Mouse (Mus musculus): ENCODE data around the gene Ccr2.
"Not testable (repeated sequence)": the region's sequence is repeated elsewhere in the genome, so short reads cannot be mapped to it uniquely, and the experiment has no call there.

Gene Ccr2

DNA sequence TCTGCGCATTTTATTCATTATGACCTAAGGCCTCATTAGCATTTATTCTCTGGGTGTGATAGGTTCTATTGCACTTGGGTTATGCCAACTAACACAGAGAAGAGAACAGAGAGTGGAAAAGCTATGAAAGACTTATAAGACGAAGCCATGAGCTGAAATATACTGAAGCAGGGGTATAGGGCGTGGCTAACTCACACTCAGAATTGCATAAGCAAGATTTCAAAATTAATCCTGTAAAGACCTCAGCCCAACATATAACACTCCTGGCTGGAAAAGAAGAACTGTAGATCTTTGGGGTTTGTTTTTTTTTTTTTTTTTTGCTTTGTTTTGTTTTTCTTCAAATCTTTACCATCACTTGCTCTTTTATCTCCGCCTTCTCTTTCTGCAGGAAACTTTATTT, at the start of gene Ccr2:
Gene Ccr2 (plus strand): TSS at position 228 of the 400 bp plus-strand sequence.
- no peak for DNase-seq

DNA sequence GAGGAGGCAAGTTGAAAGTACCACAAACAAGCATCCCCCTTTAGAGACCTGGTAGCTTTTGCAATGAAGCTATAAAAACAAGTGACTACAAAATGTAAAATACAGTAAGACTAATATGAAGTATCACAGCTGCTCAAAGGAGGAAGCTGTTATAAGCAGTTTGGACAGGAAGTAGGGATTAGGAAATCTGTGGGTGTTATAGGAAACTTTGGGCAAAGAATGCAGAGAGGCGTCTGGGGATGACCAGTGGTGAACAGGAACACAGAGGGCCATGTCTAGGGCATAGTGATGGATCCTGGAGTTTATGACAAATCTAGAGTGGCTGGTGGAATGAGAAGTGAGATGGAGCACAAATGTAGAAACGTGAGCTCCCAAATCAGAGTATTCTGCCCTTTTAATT, 48.2 kb upstream of the Ccr2 start:
- DNase-seq: no peak

DNA sequence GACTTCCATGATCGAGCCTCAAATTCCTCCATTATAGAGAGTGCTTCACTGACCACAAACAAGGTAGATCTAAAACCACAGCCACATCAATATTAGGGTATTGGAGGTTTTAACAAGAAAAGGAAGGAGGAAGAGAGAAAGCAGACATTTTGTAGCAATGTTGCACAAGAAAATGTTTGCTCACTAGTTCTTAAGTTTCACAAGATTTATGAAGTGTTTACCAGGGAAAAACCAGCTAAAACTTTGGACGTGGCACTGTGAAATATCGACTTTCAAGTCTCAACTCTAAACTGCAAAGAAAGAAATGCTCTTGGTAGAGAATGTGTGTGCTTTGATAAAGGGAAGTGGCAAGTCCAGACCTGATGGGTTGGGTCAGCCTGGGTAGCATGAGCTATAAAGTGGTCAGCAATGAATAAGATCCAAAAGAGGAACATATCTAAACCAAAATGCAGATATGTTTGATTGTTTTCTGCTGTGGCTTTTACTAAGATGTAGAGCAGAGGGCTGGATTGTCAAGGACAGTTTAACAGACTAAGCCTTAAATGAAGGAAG, 45.5 kb upstream of the Ccr2 start:
- no peak for DNase-seq

DNA sequence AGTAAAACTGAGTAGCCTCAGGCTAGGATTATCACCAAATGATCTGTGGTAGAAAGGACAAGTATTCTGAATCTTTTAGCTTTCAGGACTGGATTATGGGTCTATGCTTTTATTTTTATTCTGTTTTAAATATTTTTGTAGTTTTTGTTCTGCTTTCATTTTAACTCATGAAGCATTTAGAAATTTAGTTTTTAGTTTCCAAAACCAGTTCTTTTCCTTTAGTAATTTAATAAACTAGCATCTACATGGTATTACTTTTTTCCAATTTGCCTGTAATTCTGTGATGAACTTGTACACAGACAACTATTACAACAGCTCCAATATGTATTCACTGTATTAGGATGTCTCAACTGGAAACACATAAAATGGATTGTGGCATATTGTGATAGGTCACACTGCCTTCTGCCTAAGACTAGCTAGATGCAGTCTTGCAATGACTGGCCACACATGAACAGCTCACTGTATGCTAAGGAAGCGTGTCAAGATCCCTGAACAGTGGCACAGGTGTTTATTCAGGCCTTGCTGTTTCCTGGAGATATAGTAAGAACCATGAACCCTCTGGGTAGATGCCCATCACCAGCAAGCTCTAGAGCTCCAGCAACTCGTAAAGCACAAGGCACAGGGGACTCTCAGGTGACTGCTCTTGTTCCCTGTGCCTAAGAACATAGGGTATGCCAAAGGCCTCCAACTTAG, 41.9 kb upstream of the Ccr2 start:
- DNase-seq: no peak

DNA sequence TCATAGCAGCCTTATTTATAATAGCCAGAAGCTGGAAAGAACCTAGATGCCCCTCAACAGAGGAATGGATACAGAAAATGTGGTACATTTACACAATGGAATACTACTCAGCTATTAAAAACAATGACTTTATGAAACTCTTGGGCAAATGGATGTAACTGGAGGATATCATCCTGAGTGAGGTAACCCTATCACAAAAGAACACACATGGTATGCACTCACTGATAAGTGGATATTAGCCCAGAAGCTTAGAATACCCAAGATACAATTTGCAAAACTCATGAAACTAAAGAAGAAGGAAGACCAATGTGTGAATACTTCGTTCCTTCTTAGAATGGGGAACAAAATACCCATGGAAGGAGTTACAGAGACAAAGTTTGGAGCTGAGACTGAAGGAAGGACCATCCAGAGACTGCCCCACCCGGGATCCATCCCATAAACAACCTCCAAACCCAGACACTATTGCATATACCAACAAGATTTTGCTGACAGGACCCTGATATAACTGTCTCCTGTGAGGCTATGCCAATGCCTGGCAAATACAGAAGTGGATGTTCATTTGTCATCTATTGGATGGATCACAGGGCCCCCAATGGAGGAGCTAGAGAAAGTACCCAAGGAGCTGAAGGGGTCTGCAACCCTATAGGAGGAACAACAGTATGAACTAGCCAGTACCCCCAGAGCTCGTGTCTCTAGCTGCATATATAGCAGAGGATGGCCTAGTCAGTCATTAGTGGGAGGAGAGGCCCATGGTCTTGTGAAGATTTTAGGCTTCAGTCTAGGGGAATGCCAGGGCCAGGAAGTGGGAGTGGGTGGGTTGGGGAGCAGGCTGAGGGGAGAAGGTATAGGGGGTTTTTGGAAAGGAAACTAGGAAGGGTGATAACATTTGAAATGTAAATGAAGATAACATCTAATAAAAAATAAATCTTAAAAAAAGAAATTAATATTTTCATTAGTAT, 40.0 kb upstream of the Ccr2 start:
- not testable (repeated sequence) for DNase-seq

DNA sequence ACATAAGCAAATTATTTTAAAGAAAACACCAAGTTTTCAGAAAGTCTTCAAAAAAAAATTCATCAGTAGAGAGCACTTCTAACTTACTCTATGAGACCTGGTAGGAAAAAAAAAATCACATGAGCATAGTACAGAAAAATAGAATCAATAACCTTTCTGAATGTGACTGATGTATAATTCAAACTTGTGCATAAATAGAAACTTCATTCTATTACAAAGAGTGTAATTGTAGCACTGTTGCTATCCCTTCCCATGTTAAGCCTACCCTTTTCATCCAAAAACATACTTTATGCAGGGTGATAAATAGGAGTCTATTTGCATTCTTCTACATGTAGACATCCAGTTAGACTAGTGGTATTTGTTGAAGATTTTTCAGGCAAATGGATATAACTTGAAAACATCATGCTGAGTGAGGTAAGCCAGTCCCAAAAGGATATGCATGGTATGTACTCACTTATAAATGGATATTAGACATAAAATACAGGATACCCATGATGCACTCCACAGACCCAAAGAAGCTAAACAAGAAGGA, 35.1 kb upstream of the Ccr2 start:
- DNase-seq: no peak

DNA sequence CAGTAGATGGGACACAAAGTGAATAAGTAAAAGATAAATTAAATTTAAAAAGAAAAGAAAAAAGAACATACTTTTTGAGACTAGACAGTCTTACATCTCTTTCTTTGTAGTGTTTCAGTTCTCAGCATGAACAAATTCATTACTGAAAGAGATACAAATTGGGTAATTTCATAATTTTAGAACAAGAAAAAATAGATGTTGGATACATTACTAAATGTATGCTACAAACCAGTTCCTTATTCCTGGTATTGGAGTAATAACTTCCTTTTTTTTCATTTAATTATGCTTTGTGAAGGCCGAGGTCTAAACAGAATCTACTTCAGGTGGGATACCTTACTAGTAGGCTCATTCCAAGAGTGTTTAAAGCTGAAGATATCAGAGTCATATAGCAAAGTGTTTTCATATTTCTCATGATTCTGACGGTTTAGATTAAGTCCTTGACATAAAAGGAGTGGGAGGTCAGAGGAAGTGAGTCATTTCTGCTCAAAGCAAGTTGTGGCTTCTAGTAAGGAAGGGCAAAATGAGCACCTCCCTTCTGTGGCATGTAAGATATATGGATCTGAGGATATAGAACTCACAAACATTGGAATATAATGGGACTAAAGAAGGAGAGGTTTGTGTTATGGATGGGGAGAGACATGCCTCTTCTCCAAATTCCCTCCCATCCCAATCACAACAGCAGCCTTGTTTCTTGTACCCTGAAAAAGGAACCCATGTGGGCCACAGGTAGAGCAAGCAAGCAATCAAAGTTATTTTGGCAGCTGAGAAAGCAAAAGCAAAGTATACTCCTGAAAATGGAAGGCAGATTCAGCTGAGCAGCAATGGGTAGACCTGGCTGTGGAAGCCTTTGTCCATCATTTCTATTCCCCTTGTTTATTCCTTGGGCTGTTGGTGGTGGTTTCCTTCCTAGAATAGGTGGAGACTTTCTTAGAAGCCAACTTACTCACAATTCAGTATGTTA, 33.4 kb upstream of the Ccr2 start:
- no peak for DNase-seq

DNA sequence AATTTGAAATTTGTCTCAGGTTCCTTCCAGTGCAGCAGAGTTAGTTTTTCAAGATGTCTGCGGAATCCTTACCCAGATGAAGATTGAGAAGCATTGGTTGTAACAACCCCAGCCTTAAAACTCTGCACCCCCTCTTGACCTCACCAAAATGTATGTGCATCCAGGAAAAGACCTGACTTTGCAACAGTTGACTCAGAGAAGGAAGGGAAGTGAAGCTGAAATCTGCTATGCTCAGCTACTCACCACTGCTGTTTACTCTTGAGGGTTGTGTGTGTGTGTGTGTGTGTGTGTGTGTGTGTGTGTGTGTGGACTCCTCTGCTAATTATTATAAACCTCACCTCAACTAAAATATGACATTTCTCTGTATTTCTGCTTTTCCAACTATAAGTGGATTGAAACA, 30.2 kb upstream of the Ccr2 start:
- DNase-seq: no peak

DNA sequence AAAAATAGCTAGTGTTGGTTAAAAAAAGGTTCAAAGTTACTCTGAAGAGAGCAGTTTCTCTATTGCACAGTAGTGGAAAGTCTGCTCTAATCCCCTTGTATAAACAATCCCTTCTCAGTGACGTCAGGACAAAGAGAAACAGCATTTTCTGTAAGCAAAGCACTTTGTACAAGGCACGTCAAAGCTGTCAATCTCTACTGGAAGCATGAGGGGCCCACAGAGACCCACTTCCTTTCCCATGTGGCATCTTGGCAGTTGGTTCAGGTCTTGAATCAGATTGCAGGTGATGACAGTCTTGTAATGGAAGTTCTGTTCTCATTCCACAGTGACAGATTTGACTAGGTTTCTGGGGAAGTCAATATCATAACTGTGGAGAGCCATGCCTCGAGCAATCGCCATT, 21.9 kb upstream of the Ccr2 start:
- DNase-seq: no peak

DNA sequence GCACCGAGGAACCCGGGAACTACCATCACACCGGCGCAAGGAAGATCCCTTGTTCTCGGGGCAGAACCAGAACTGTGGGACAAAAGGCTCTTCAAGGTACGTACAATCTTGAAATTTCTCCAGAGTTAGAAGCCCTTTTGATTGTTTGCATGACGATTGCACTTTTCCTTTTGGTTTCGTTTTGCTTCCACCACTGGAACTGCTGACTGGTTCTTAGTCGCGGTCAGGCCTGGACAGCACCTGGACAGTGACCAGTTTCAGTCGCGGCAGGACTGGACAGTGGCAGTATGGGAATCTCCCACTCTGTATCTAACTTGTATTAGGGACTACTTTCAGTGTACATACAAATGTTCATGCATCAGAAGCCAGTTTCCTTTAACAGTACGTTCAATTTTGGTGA, 21.3 kb upstream of the Ccr2 start:
- DNase-seq: not testable (repeated sequence)

DNA sequence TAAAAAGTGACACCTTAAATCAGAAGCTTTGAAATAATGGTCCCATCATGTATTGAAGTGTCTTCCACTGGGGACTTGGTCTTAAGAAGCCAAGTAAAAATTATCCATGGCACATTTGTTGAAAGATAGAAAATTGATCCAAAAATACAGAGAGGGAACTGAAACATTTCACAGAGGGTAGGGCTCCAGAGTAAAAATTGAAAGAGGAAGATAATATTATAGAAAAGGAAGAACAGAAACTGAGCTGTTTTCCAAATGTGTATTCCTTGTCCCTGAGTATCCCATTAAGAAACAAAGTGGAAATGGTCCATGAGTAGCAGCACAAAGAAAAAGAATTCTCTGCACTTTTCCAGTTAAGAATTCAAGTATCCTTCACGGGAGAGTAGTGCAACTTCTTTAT, 11.3 kb upstream of the Ccr2 start:
- DNase-seq: no peak

DNA sequence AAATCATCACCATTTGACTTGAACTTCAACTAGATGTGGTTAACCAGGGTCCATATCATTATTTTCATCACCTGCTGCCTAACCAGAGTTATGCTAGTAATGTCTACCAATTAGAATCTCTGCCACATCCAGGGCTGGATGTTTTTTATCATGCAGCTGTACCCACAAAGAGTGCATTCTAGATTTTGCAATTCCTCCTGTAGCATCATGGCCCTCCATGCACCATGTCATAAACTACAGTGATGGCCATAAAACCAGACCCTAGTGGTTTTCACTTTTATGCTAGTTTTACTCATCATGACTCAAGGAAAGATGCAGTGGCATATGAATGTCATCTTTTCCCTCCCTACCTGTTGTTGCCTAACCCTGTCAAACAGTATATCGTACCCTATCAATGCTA, 2.6 kb upstream of the Ccr2 start:
- DNase-seq: no peak

DNA sequence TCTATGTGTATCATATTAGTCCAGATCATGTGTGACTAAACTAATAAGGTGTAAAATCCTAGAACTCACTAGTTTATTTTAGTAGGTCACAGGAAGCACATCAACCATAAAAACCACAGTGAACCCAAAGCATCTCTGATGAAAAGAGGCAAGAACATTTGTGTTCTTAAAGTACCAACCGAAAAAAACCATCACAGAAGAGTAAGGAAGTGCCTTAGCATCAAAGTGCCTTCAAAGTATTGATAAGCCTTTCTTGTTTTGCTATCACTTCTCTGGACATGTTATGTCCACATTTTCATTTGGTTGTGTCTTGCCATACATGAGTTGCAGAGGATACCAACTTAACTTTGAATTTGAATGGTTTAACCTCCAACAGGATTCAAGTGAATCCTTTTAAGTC, 1.4 kb upstream of the Ccr2 start:
- DNase-seq: no peak

DNA sequence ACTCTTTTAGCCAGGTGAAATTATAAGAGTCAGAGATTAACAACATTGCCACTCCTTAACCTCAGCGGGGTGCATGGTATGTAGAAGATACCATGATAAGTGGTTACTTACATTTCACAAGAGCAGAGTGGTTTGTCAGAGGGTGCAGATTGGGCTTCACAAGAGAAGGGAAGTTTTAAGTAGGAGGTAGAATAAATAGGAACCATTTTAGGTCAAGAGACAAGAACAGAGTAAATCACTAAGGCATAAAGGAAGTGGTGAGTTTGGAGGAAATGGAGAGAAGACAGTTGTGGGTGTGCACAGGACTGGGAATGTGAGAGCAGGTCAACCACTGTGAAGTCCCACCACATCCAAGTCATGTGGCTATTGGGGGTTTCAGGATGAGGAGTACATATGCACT, 1.4 kb downstream of the Ccr2 start:
- no peak for DNase-seq

DNA sequence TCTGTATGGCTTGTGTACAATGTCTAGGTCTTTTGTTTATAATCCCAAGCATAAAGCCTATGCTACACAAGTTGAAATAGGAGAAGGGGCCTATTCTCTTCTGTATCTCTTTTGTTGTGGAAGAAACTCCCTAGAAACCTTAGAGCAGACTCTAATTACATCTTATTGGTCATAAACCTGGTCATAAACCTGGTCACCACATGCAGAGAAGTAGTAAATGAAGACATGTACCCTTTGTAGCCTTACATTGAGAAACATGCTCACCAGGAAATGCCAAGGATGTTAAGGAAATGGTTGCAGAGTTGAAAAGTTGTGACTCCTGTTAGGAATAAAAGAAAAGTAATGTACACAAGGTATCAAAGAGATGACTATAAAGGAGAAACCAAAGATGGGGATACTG, 3.4 kb downstream of the Ccr2 start:
- DNase-seq: no peak

DNA sequence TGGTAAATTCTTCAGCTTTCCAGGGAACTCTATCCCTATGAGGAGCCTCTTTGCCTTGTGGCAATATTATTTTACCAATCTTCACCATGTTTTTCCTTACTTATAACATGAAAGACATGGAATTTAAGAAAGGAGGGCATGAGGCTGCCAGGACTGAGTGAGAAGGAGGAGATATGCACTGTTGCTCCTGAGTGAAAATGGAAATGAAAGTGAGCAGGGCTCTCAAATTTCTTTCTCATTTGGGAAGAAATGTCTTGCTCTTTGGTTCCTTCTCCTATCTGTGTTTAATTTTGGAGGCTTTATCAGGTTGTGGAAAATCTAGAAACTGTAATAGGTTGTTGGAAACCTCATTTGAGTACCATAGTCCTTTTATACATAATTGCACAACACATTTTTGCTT, 5.5 kb downstream of the Ccr2 start:
- no peak for DNase-seq

DNA sequence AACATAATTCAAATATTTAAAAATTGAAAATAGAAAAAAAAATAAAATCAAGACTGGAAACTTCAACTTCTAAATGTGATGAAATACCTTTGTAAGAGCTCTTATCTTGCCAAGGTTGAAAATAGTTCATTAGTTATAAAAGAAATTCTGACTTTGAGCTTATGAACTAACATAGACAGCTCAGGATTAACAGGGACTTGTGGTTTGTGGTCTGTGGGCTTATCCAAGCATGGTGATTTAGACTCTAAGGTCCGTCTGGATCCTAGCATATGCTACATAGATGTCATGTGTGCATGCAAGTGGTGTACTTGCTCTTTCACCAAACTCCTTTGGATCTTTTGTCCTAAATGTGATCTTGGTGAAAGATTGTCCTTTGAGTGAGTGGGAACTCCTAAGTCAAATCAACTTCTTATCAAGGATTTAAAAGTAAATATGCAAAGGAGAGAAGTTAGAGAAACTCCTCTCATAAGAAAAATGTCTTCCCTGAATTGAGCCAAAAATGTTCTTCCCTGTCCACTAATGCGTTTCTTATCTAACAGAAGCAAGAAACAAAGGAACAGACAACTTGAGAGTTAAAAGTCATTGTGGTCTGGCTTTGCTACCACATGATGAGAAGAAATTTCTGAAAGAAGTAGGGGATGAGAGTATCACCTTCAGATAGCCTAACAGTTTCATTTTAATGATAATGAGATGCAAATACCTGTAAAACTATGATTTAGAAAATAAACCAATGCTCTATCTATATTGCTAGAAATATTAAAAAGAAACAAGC, 6.8 kb downstream of the Ccr2 start:
- no peak for DNase-seq

DNA sequence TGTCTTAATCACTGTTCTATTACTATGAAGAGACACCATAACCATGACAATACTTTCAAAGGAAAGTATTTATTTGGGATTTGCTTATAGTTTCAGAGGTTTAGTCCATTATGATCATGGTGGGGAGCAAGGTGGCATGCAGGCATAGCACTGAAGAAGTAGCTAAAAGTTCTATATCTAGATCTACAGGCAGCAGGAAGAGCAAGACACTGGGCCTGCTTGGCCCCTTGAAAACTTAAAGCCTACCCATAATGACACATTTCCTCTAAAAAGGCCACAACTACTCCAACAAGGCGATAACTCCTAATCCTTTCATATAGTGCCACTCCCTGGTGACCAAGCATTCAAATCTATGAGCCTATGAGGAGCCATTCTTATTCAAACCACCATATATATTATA, 10.2 kb downstream of the Ccr2 start:
- no peak for DNase-seq

DNA sequence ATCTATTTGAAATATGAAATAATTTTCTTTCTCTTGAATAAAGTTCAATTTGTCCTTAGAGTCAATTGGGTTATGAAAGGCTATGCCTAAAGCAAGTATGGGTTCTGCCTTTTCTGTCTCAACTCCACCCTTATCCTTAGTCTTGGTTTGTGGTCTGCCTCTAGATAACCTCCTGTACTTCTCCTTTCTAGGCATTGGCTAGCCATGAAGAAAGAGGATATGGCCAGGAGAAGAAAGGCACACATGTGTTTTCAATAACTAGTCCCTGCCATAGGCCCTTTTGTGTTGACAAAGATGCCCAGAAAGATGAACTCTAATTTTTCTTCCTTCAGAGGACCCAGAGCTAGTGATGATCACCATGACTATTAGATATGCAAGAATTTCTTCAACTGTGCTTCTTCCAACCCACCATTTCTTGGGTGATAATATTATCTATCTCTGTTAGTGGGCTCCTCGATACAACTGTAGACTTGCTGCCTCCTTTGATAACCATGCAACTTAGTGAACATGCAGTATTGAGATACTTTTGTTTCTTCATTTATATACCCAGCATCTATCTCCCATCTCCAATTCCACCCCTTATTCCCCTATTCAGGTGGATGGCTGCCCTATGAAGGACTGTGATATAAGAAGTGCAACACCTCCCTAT, 11.0 kb downstream of the Ccr2 start:
- no peak for DNase-seq

DNA sequence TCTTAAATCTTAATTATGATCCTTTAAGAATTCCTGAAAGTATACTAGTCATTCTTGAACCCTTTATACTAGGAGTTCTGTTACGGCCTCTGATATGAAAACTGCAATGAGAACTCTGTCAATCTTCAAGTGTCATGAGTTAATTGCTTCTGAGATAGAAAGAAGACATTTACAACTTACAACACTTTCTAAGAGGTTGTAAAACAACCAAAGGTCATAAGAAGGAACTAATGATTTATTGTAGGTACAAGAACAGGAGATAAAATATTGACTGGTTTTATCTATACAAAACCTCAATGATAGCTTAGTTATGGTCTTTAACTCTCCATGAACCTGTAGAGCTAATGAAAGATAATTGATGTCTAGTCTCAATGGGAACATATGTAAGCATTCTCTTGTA, 12.0 kb downstream of the Ccr2 start:
- DNase-seq: no peak

DNA sequence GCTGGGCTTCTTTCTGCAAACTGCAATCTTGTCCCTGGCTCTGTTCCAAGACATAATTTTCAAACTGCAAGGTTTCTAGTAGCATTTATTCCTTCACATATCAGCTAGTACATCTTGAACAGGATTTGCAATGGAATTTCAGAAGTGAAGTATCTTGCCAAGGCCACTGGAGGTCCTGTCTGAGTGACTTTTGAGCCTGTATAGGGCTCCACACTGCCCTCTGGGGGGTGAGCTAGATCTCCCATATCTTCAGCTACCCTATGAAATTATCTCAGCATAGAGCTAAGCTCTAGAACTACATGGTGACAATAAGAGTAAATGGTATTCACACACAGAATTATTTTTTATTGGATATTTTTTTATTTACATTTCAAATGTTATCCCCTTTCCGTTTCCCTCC, 16.7 kb downstream of the Ccr2 start:
- peak; percentile 15 for DNase-seq
